Mouse (Mus musculus) central nervous system, embryonic 11.5 days (tissue): ENCODE data around the gene Smug1. TPM values are rescaled to one million over a fixed set of nuclear protein-coding genes. Genes with fewer than 3 reads are reported as not detected.

Experiments used
- polyA plus RNA-seq: library from polyadenylated mRNA; depleted of rRNA; stranded (reverse); fragments of >200 nt; gene quantifications from 2 replicates; pipeline ENCODE4 v1.2.3, GENCODE M21; 2012; rRNA removed

The Smug1 gene
- polyA plus RNA-seq, result 16.9 and 31.1 TPM in 2 replicates

GRCm38 (mm10) chr15:103167042-103167615 is at the start of gene Smug1:
Gene Smug1 (minus strand): TSS chr15:103167092.

Other genes with a start within 250 kb of the Smug1 start
- 0.06 and 0.16 TPM in 2 replicates for gene Hoxc13, start 246.0 kb downstream of the Smug1 start, polyA plus RNA-seq
- 0.45 TPM in 1 of 2 replicates, not detected in the other for gene Hoxc12, start 230.3 kb downstream of the Smug1 start, polyA plus RNA-seq
- 2.9 TPM in 1 of 2 replicates, not detected in the other for gene Hoxc11, start 212.7 kb downstream of the Smug1 start, polyA plus RNA-seq
- 0.13 and 15.9 TPM in 2 replicates for gene Hoxc10, start 200.3 kb downstream of the Smug1 start, polyA plus RNA-seq
- gene Hoxc5, start 199.6 kb downstream of the Smug1 start, polyA plus RNA-seq, result 1.2 and 17.6 TPM in 2 replicates
- gene Hoxc9, start 190.7 kb downstream of the Smug1 start, polyA plus RNA-seq, result 0.11 and 6.4 TPM in 2 replicates
- 0.50 and 15.2 TPM in 2 replicates for gene Hoxc8, start 176.5 kb downstream of the Smug1 start, polyA plus RNA-seq
- gene Hoxc6, start 168.8 kb downstream of the Smug1 start, polyA plus RNA-seq, result 1.4 and 40.6 TPM in 2 replicates
- 0.94 and 24.0 TPM in 2 replicates for gene Hoxc4, start 148.2 kb downstream of the Smug1 start, polyA plus RNA-seq
- 168 and 169 TPM in 2 replicates for gene Cbx5, start 72.7 kb upstream of the Smug1 start, polyA plus RNA-seq
- gene Hnrnpa1, start 73.3 kb upstream of the Smug1 start, polyA plus RNA-seq, result 2,386 and 3,736 TPM in 2 replicates
- gene Nfe2, start 91.3 kb upstream of the Smug1 start, polyA plus RNA-seq, result 7.1 and 11.3 TPM in 2 replicates
- gene Copz1, start 105.6 kb upstream of the Smug1 start, polyA plus RNA-seq, result 176 and 188 TPM in 2 replicates
- gene Gpr84, start 143.5 kb upstream of the Smug1 start, polyA plus RNA-seq, result 0.07 and 0.24 TPM in 2 replicates
- gene Zfp385a, start 173.0 kb upstream of the Smug1 start, polyA plus RNA-seq, result 18.0 and 22.2 TPM in 2 replicates
- 14.7 and 28.5 TPM in 2 replicates for gene Itga5, start 199.7 kb upstream of the Smug1 start, polyA plus RNA-seq